Mouse (Mus musculus) ES-E14 (cell line): Measurements from ENCODE around the gene Antxr1.

Experiments used
- CHD2 ChIP-seq: IDR thresholded peaks from 2 replicates; pipeline ENCODE4 v1.6.1; 2014; ENCODE audit warnings: mild to moderate bottlenecking, low read depth, low read length, inconsistent platforms
- HCFC1 ChIP-seq: IDR thresholded peaks from 2 replicates; pipeline ENCODE4 v1.6.1; 2012; ENCODE audit warnings: low read length, inconsistent platforms, borderline replicate concordance; ENCODE audit not compliant: insufficient read depth
- MAFK ChIP-seq: IDR thresholded peaks from 2 replicates; pipeline ENCODE4 v1.6.1; 2014; ENCODE audit warnings: mild to moderate bottlenecking, low read depth, low read length, inconsistent platforms; ENCODE audit not compliant: insufficient read depth
- ZC3H11A ChIP-seq: IDR thresholded peaks from 2 replicates; pipeline ENCODE4 v1.6.1; 2012; ENCODE audit warnings: low read depth, mild to moderate bottlenecking, inconsistent platforms, low read length, borderline replicate concordance
- ZNF384 ChIP-seq: IDR thresholded peaks from 2 replicates; pipeline ENCODE4 v1.6.1; 2012; ENCODE audit warnings: low read depth, low read length, inconsistent platforms

GRCm38 (mm10) chr6:87251716-87252115 is 83.9 kb downstream of the Antxr1 start:
- TF ChIP-seq ZNF384 (no peak), MAFK (no peak), CHD2 (no peak), HCFC1 (no peak), ZC3H11A (no peak)
